Mouse (Mus musculus): ENCODE measurements at regions not wholly inside any gene's neighbourhood (a gene's known extent, or its start where the extent isn't known, plus 50 kb on each side); places are given as distances from the start of the nearest gene placed in this dataset.

- no peak for DNase-seq (ENCODE audit: low spot score in 2 of 2)
Measured at GRCm38 (mm10) chr3:31389955-31390354, 79.8 kb upstream of the Slc7a14 start.

- no peak for DNase-seq (ENCODE audit: low spot score in 2 of 2)
Measured at GRCm38 (mm10) chr3:31375678-31376077, 65.5 kb upstream of the Slc7a14 start.

- DNase-seq (ENCODE audit: low spot score in 2 of 2) = no peak
Measured at GRCm38 (mm10) chr3:31374061-31374460, 63.9 kb upstream of the Slc7a14 start.

GRCm38 (mm10) chr3:31368259-31368658, 58.1 kb upstream of the Slc7a14 start:
- no peak for DNase-seq (ENCODE audit: low spot score in 2 of 2)

Data from right cerebral cortex, postnatal 10 days (tissue).